Mouse (Mus musculus): Measurements from ENCODE around the gene Map4k3. TPM values are rescaled to one million over a fixed set of nuclear protein-coding genes. Genes with fewer than 3 reads are reported as not detected.
"Not testable (repeated sequence)": the region's sequence is repeated elsewhere in the genome, so short reads cannot be mapped to it uniquely, and the experiment has no call there.

Map4k3 gene
- polyA plus RNA-seq, 1 experiment: 41.4 TPM

- not testable (repeated sequence) for DNase-seq (ENCODE audit: extremely low spot score in 1 of 2, low spot score in 1 of 2)
These were observed 196.9 kb downstream of the Map4k3 start for GRCm38 (mm10) chr17:80531351-80531750.

Other genes with a start within 250 kb of the Map4k3 start
- 16.3 and 16.6 TPM in 2 replicates for gene Sos1, start 248.0 kb downstream of the Map4k3 start, polyA plus RNA-seq (2012; rRNA removed)
- 7.3 and 8.9 TPM in 2 replicates for gene Cdkl4, start 150.7 kb downstream of the Map4k3 start, polyA plus RNA-seq (2012; rRNA removed)
- gene Tmem178, start 216.1 kb upstream of the Map4k3 start, polyA plus RNA-seq (2012; rRNA removed): 46.6 and 51.3 TPM in 2 replicates

All from frontal cortex, adult 2 months (tissue).